Mouse (Mus musculus): Measurements from ENCODE around the gene Bloc1s1. TPM values are rescaled to one million over a fixed set of nuclear protein-coding genes. Genes with fewer than 3 reads are reported as not detected.

The Bloc1s1 gene
- polyA plus RNA-seq, 1 experiment from 2014 or later = 191 TPM

- WGBS = 38% methylated on average over 1 of the region's 1 CpGs
- no peak overlapping the region for H3K4me2 ChIP-seq (ENCODE audit: low read depth, low read length, severe bottlenecking)
- no peak for DNase-seq (ENCODE audit: low spot score)
- peaks cover 7% of the 10 kb centered on the region for H3K27me3 ChIP-seq (ENCODE audit: control insufficient read depth, insufficient read depth, low read length)
- no peak overlapping the region for H3K9ac ChIP-seq (ENCODE audit: low read length)
- ATAC-seq (replicated peaks; ENCODE audit: low FRiP score) = no peak
- no peaks in the 10 kb centered on the region for H3K36me3 ChIP-seq (ENCODE audit: control insufficient read depth, insufficient read depth, low read length)
- no peak overlapping the region for H3K4me3 ChIP-seq (ENCODE audit: low read depth, low read length)
- no peak overlapping the region for H3K27ac ChIP-seq (ENCODE audit: low read depth, low read length)
- no peaks in the 10 kb centered on the region for H3K9me3 ChIP-seq (ENCODE audit: control insufficient read depth, low read length)
- H3K4me1 ChIP-seq (replicated peaks; ENCODE audit: control insufficient read depth, insufficient read depth, low read length) = peaks cover 2% of the 10 kb centered on the region; the same call in 1 of the 2 replicates
Observed at GRCm38 (mm10) chr10:128897501-128897900, 26.3 kb downstream of the Bloc1s1 start.

DNA sequence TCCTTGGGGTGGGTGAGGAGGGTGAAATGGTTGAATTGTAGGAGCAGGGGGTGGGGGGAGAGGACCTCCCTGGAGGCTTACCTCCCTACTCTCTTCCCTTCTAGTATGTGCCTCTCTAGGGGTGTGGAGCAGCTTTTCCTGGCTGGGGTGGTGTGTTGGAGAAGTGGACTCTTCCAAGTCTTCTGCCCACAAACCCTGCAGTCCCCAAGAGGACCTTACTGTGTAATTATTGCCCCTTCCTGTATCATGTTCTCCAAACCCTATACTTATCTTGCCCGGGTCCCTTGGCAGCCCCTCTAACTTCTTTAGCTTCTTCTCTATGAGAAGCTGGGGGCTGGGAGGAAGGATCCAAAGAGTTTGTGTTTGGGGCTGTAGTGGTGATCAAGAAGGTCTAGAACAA, 27.0 kb downstream of the Bloc1s1 start:
- no peaks in the 10 kb centered on the region for H3K9me3 ChIP-seq (ENCODE audit: control insufficient read depth, low read length)
- H3K4me3 ChIP-seq (ENCODE audit: low read depth, low read length) = no peak overlapping the region
- no peak overlapping the region for H3K27ac ChIP-seq (ENCODE audit: low read depth, low read length)
- H3K36me3 ChIP-seq (ENCODE audit: control insufficient read depth, insufficient read depth, low read length) = no peaks in the 10 kb centered on the region
- no peak overlapping the region for H3K9ac ChIP-seq (ENCODE audit: low read length)
- ATAC-seq (replicated peaks; ENCODE audit: low FRiP score) (no peak), DNase-seq (ENCODE audit: low spot score) (no peak)
- peaks cover 7% of the 10 kb centered on the region for H3K27me3 ChIP-seq (ENCODE audit: control insufficient read depth, insufficient read depth, low read length)
- WGBS = 68% methylated on average over 1 of the region's 1 CpGs
- H3K4me2 ChIP-seq (ENCODE audit: low read depth, low read length, severe bottlenecking) = no peak overlapping the region
- H3K4me1 ChIP-seq (replicated peaks; ENCODE audit: control insufficient read depth, insufficient read depth, low read length) = peaks cover 5% of the 10 kb centered on the region; the same call in 1 of the 2 replicates

DNA sequence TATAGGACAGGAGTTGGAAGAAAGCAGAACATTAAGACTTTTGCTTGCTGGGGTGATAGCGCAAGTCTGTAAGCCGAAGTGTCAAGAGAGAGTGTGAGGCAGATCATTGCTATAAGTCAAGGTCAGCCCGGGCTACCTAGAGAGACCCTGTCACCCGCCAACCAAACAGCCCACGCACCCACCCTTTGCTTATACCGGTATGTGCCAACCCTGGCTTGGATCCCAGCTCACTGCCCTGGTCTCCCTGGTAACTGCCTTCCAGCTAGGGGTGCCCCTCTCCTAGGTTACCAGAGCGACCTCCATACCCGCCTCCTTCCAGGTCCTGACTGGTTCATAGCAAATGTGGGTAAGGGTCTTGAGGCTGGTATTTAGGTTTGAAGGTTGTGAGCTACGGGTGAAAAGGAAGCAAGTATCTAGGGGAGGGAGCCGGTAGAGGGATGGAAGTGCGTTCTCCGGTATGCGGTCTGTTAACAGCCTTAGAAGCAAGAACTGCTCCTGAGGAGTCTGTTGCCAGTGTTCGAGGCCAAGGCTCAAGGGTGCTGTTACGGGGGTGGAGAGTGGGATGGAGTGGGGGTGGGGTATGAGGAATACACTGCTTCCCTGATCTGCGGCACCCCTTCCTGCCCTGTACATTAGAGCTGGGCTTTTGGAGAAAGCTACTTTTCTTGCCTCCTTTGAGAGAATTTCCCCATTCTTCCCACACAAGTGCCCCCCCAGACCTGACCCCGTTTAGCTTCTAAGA, 27.7 kb downstream of the Bloc1s1 start:
- H3K9ac ChIP-seq (ENCODE audit: low read length) = no peak overlapping the region
- no peak overlapping the region for H3K27ac ChIP-seq (ENCODE audit: low read depth, low read length)
- WGBS = 2% methylated on average over 17 of the region's 17 CpGs
- peaks cover 7% of the 10 kb centered on the region for H3K27me3 ChIP-seq (ENCODE audit: control insufficient read depth, insufficient read depth, low read length)
- no peaks in the 10 kb centered on the region for H3K9me3 ChIP-seq (ENCODE audit: control insufficient read depth, low read length)
- 0 out of 2 replicates have a peak overlapping the region, but pooled peaks have one; percentile 18 for H3K4me2 ChIP-seq (ENCODE audit: low read depth, low read length, severe bottlenecking)
- no peak overlapping the region for H3K4me3 ChIP-seq (ENCODE audit: low read depth, low read length)
- H3K4me1 ChIP-seq (replicated peaks; ENCODE audit: control insufficient read depth, insufficient read depth, low read length) = peaks cover 5% of the 10 kb centered on the region; the same call in 1 of the 2 replicates
- no peaks in the 10 kb centered on the region for H3K36me3 ChIP-seq (ENCODE audit: control insufficient read depth, insufficient read depth, low read length)
- ATAC-seq (replicated peaks; ENCODE audit: low FRiP score) = no peak; the same call in 1 of the 2 replicates
- peak; percentile 57 for DNase-seq (ENCODE audit: low spot score)

DNA sequence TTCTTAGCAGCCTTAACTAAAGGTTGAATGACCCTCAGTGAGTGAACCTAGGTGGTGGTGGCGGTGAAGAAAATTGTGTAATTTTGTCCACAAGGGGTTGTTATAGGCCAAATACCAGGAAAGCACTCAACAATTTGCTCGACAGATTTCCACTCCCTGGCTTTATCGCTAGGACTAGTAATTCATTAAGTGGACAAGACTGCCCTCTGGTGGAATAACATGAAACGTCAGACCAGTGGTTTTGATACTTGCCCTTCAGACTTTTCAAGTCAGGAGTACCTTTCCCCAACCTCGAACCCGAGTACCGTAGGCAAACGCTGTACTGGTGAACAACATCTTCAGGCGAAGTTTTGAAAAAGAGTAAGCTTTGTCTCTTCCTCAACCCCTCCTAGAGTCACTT, 28.4 kb downstream of the Bloc1s1 start:
- Histone ChIP-seq H3K4me2 (ENCODE audit: low read depth, low read length, severe bottlenecking) (no peak overlapping the region), H3K36me3 (ENCODE audit: control insufficient read depth, insufficient read depth, low read length) (no peaks in the 10 kb centered on the region), H3K27me3 (ENCODE audit: control insufficient read depth, insufficient read depth, low read length) (peaks cover 7% of the 10 kb centered on the region), H3K27ac (ENCODE audit: low read depth, low read length) (no peak overlapping the region), H3K4me1 (replicated peaks; ENCODE audit: control insufficient read depth, insufficient read depth, low read length) (peaks cover 5% of the 10 kb centered on the region; the same call in 1 of the 2 replicates), H3K9me3 (ENCODE audit: control insufficient read depth, low read length) (no peaks in the 10 kb centered on the region), H3K9ac (ENCODE audit: low read length) (no peak overlapping the region), H3K4me3 (ENCODE audit: low read depth, low read length) (no peak overlapping the region)
- DNase-seq (ENCODE audit: low spot score) (peak; percentile 82), ATAC-seq (replicated peaks; ENCODE audit: low FRiP score) (no peak)
- WGBS = under 1% methylated on average over 9 of the region's 9 CpGs

GRCm38 (mm10) chr10:128892246-128892645, 31.6 kb downstream of the Bloc1s1 start:
- peak overlapping the region; percentile 89 for H3K9ac ChIP-seq (ENCODE audit: low read length)
- peak; percentile 6; the same call in 1 of the 2 replicates for ATAC-seq (replicated peaks; ENCODE audit: low FRiP score)
- under 1% methylated on average over 9 of the region's 9 CpGs for WGBS
- H3K36me3 ChIP-seq (ENCODE audit: control insufficient read depth, insufficient read depth, low read length) = no peaks in the 10 kb centered on the region
- DNase-seq (ENCODE audit: low spot score) = peak; percentile 57
- H3K4me3 ChIP-seq (ENCODE audit: low read depth, low read length) = peak overlapping the region; percentile 79
- H3K27ac ChIP-seq (ENCODE audit: low read depth, low read length) = peak overlapping the region; percentile 84
- peak overlapping the region; percentile 87 for H3K4me2 ChIP-seq (ENCODE audit: low read depth, low read length, severe bottlenecking)
- H3K9me3 ChIP-seq (ENCODE audit: control insufficient read depth, low read length) = no peaks in the 10 kb centered on the region
- peaks cover 15% of the 10 kb centered on the region for H3K4me1 ChIP-seq (replicated peaks; ENCODE audit: control insufficient read depth, insufficient read depth, low read length)
- H3K27me3 ChIP-seq (ENCODE audit: control insufficient read depth, insufficient read depth, low read length) = peaks cover 7% of the 10 kb centered on the region

GRCm38 (mm10) chr10:128891296-128892094, 32.3 kb downstream of the Bloc1s1 start, which contains the start of gene Gdf11:
Gene Gdf11 (minus strand): TSS chr10:128891718.
- DNase-seq (ENCODE audit: low spot score) (peak; percentile 92), ATAC-seq (replicated peaks; ENCODE audit: low FRiP score) (peak; percentile 84)
- Histone ChIP-seq H3K4me2 (ENCODE audit: low read depth, low read length, severe bottlenecking) (peak within 1 kb of the TSS; percentile 87), H3K27ac (ENCODE audit: low read depth, low read length) (peak within 1 kb of the TSS; percentile 84), H3K9ac (ENCODE audit: low read length) (peak within 1 kb of the TSS; percentile 89), H3K9me3 (ENCODE audit: control insufficient read depth, low read length) (no peaks in the 10 kb centered on the region), H3K36me3 (ENCODE audit: control insufficient read depth, insufficient read depth, low read length) (no peaks in the 10 kb centered on the region), H3K4me3 (ENCODE audit: low read depth, low read length) (peak within 1 kb of the TSS; percentile 79), H3K27me3 (ENCODE audit: control insufficient read depth, insufficient read depth, low read length) (peaks cover 5% of the 10 kb centered on the region), H3K4me1 (replicated peaks; ENCODE audit: control insufficient read depth, insufficient read depth, low read length) (peaks cover 15% of the 10 kb centered on the region)
- under 1% methylated on average over 64 of the region's 89 CpGs for WGBS

GRCm38 (mm10) chr10:128890383-128891295, 33.2 kb downstream of the Bloc1s1 start:
- Histone ChIP-seq H3K4me2 (ENCODE audit: low read depth, low read length, severe bottlenecking) (peak overlapping the region; percentile 87), H3K36me3 (ENCODE audit: control insufficient read depth, insufficient read depth, low read length) (no peaks in the 10 kb centered on the region; the same call in 1 of the 2 replicates), H3K4me1 (replicated peaks; ENCODE audit: control insufficient read depth, insufficient read depth, low read length) (peaks cover 15% of the 10 kb centered on the region), H3K9me3 (ENCODE audit: control insufficient read depth, low read length) (no peaks in the 10 kb centered on the region), H3K27me3 (ENCODE audit: control insufficient read depth, insufficient read depth, low read length) (no peaks in the 10 kb centered on the region; the same call in 1 of the 2 replicates), H3K27ac (ENCODE audit: low read depth, low read length) (peak overlapping the region; percentile 84), H3K4me3 (ENCODE audit: low read depth, low read length) (peak overlapping the region; percentile 79), H3K9ac (ENCODE audit: low read length) (peak overlapping the region; percentile 89)
- WGBS = 1% methylated on average over 40 of the region's 40 CpGs
- ATAC-seq (replicated peaks; ENCODE audit: low FRiP score) (no peak), DNase-seq (ENCODE audit: low spot score) (no peak)

- peak overlapping the region; percentile 89 for H3K9ac ChIP-seq (ENCODE audit: low read length)
- H3K4me1 ChIP-seq (replicated peaks; ENCODE audit: control insufficient read depth, insufficient read depth, low read length) = peaks cover 15% of the 10 kb centered on the region
- peak overlapping the region; percentile 79 for H3K4me3 ChIP-seq (ENCODE audit: low read depth, low read length)
- 4% methylated on average over 2 of the region's 2 CpGs for WGBS
- ATAC-seq (replicated peaks; ENCODE audit: low FRiP score) (no peak), DNase-seq (ENCODE audit: low spot score) (no peak)
- H3K4me2 ChIP-seq (ENCODE audit: low read depth, low read length, severe bottlenecking) = peak overlapping the region; percentile 87
- no peaks in the 10 kb centered on the region; the same call in 1 of the 2 replicates for H3K36me3 ChIP-seq (ENCODE audit: control insufficient read depth, insufficient read depth, low read length)
- H3K27ac ChIP-seq (ENCODE audit: low read depth, low read length) = peak overlapping the region; percentile 84
- H3K9me3 ChIP-seq (ENCODE audit: control insufficient read depth, low read length) = no peaks in the 10 kb centered on the region
- H3K27me3 ChIP-seq (ENCODE audit: control insufficient read depth, insufficient read depth, low read length) = no peaks in the 10 kb centered on the region; the same call in 1 of the 2 replicates
Observed at GRCm38 (mm10) chr10:128889846-128890245, 34.0 kb downstream of the Bloc1s1 start.

Measured in forebrain, embryonic 11.5 days (tissue).